Mouse (Mus musculus) liver, postnatal 0 days (tissue): ENCODE measurements at regions not wholly inside any gene's neighbourhood (a gene's known extent, or its start where the extent isn't known, plus 50 kb on each side); places are given as distances from the start of the nearest gene placed in this dataset.

Source experiments
- ATAC-seq: fragments of 200-750 bp; cut with Nextera tagmentation; 2 replicates; pipeline ENCODE4 v1.8.0; 2017; ENCODE audit warnings: mild to moderate bottlenecking, moderate library complexity
- DNase-seq: peaks from one replicate; pipeline ENCODE4 v3.0.0-alpha.2; 2016
- H3K27ac ChIP-seq: fragments of 300-500 bp; sonication (generic); 2 replicates; pipeline ENCODE4 v1.5.1; 2014; ENCODE audit warnings: antibody characterized with exemption, moderate library complexity, mild to moderate bottlenecking, low read depth
- H3K27me3 ChIP-seq: fragments of 300-500 bp; sonication (generic); 2 replicates; pipeline ENCODE4 v1.6.1; 2014; ENCODE audit warnings: low read length, control low read depth, mixed read lengths; ENCODE audit not compliant: insufficient read depth
- H3K36me3 ChIP-seq: fragments of 300-500 bp; sonication (generic); replicated peaks from 2 replicates; pipeline ENCODE4 v1.6.1; 2014; ENCODE audit warnings: mild to moderate bottlenecking, control low read depth, low read length, moderate library complexity, mixed read lengths; ENCODE audit not compliant: insufficient read depth
- H3K4me1 ChIP-seq: fragments of 300-500 bp; sonication (generic); 2 replicates; pipeline ENCODE4 v1.6.1; 2014; ENCODE audit warnings: antibody characterized with exemption, mild to moderate bottlenecking, control low read depth; ENCODE audit not compliant: insufficient read depth
- H3K4me2 ChIP-seq: fragments of 300-500 bp; sonication (generic); 2 replicates; pipeline ENCODE4 v1.6.1; 2014; ENCODE audit warnings: low read depth, mild to moderate bottlenecking, low read length, moderate library complexity, mixed read lengths
- H3K4me3 ChIP-seq: fragments of 300-500 bp; sonication (generic); 2 replicates; pipeline ENCODE4 v1.5.1; 2014; ENCODE audit warnings: low read depth, low read length
- H3K9ac ChIP-seq: fragments of 300-500 bp; sonication (generic); replicated peaks from 2 replicates; pipeline ENCODE4 v1.6.1; 2014; ENCODE audit warnings: mild to moderate bottlenecking, moderate library complexity
- H3K9me3 ChIP-seq: fragments of 300-500 bp; sonication (generic); 2 replicates; pipeline ENCODE4 v1.6.1; 2016; ENCODE audit warnings: mild to moderate bottlenecking, control low read depth, low read length, mixed read lengths
- CTCF ChIP-seq: sonication (generic); IDR thresholded peaks from 2 replicates; pipeline ENCODE4 v1.5.1; 2016; ENCODE audit warnings: antibody characterized with exemption, low read depth
- EP300 ChIP-seq: IDR thresholded peaks from 2 replicates; pipeline ENCODE4 v1.6.1; 2016; ENCODE audit warnings: antibody characterized with exemption, low read depth, mild to moderate bottlenecking
- WGBS: fragments of 180-500 bp; shearing (Covaris S2); extraction: QIAGEN DNeasy Blood & Tissue Kit; methylation state at CpG from one replicate; pipeline ENCODE4 v1.1.7; 2014; ENCODE audit not compliant: insufficient replicate concordance; 5-methylcytosine and 5-hydroxymethylcytosine counted together

DNA sequence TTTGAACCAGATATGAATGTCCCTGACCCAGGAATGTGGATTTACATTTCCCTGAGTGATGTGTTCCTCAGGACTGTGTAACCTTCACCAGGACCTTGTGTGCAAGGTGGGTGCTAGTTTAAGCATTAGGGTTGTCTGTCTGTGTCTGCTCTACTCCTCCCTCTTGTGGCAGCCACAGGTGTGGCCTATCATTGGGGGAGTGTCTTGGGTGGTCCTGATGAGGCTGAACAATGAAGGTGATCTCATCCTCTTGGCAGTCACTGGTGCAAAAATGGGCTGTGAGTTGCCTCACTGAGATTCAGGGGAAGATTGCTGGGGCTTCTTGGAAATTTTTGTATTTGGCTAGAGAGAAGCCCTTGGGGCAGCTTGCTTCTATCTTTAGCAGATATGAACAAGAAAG, 179.4 kb upstream of the Ube2e1 start:
- Histone ChIP-seq H3K9ac (no peak overlapping the region), H3K27me3 (no peaks in the 10 kb centered on the region), H3K4me2 (no peak overlapping the region), H3K9me3 (no peaks in the 10 kb centered on the region), H3K27ac (no peak overlapping the region), H3K4me1 (no peaks in the 10 kb centered on the region), H3K4me3 (no peak overlapping the region), H3K36me3 (no peaks in the 10 kb centered on the region)
- DNase-seq: no peak
- TF ChIP-seq CTCF (peak; percentile 30), EP300 (no peak)
- ATAC-seq: no peak

DNA sequence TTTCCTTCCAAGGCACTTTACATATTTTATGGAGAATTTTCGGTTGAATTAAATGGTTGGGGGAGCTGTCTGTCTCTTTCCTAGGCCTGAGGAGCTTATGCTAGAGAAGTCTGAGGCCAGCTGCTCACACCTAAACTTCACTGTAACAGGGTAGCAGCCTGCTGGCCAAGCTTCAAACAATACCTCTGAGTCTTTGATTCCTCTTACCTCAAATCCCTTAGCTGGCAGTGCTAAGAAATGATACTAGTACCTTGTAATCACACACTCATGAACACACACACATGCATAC, 176.6 kb upstream of the Ube2e1 start:
- ATAC-seq: no peak
- TF ChIP-seq CTCF: no peak
- H3K27me3 ChIP-seq: no peaks in the 10 kb centered on the region
- no peak overlapping the region for H3K27ac ChIP-seq
- no peak overlapping the region for H3K4me2 ChIP-seq
- H3K9ac ChIP-seq: no peak overlapping the region
- no peak for DNase-seq
- no peak overlapping the region for H3K4me3 ChIP-seq
- WGBS: 80% methylated on average over 1 of the region's 1 CpGs
- H3K36me3 ChIP-seq: no peaks in the 10 kb centered on the region
- H3K4me1 ChIP-seq: no peaks in the 10 kb centered on the region
- H3K9me3 ChIP-seq: no peaks in the 10 kb centered on the region

DNA sequence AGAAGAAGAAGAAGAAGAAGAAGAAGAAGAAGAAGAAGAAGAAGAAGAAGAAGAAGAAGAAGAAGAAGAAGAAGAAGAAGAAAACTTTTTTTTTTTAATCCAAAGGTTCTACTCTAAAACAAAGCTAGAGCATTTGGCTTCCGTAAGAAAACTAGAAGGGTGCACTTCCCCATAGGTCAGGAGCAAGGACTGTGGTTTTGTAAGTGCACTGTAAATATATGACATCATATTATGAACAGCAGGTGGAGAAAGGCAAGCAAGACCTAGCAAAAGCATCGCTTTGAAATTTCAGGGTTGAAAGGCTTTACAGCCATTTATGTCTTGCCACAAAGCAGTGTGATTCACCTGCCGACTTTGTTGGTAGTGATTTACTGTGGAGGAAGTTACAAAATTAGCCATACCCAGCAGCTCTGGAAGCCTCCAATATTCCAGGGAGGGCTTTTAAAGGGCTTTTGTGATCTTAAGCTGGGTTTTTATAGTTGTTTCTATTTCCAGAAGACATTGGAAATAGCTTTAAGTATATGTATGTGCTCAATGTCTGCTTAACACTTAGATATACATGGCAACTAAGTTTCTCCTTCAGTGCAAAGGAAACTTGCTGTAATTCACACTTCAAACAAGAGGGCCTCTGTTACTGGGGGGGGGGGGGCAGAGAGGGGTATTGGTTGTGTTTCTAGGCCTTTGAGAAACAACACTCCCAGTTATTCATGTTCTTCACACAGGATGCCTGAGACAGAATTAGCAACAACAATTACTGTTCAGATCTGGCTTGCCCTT, 176.1 kb upstream of the Ube2e1 start:
- Histone ChIP-seq H3K4me2 (no peak overlapping the region), H3K27me3 (no peaks in the 10 kb centered on the region), H3K4me3 (no peak overlapping the region), H3K36me3 (no peaks in the 10 kb centered on the region), H3K9ac (no peak overlapping the region), H3K27ac (no peak overlapping the region), H3K4me1 (no peaks in the 10 kb centered on the region), H3K9me3 (no peaks in the 10 kb centered on the region)
- TF ChIP-seq EP300 (no peak), CTCF (no peak)
- ATAC-seq (no peak), DNase-seq (no peak)
- 32% methylated on average over 3 of the region's 3 CpGs for WGBS

DNA sequence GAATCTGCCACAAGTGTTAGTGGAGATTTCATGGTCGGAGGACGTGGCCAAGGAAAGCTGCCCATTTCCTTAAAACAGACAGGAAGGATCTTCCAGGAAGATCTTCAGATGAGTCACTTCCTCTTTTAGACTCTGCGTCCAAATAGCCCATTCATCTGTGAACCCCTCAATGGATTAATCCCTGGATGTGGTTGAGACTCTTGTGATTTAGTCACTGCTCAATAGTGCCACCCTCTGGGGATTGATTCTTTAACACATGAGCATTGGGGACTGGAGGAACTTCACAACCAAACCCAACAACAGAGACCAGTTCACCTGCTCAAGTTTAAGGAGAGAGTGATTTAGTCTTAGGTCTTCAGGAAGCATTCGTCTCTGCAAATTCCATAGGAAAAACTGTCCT, 174.5 kb upstream of the Ube2e1 start:
- Histone ChIP-seq H3K9me3 (no peaks in the 10 kb centered on the region), H3K4me2 (no peak overlapping the region), H3K4me1 (no peaks in the 10 kb centered on the region), H3K27me3 (no peaks in the 10 kb centered on the region), H3K4me3 (no peak overlapping the region), H3K36me3 (no peaks in the 10 kb centered on the region), H3K27ac (no peak overlapping the region), H3K9ac (no peak overlapping the region)
- ATAC-seq (no peak), DNase-seq (no peak)
- WGBS: 45% methylated on average over 4 of the region's 4 CpGs
- TF ChIP-seq EP300 (no peak), CTCF (peak; percentile 52)

DNA sequence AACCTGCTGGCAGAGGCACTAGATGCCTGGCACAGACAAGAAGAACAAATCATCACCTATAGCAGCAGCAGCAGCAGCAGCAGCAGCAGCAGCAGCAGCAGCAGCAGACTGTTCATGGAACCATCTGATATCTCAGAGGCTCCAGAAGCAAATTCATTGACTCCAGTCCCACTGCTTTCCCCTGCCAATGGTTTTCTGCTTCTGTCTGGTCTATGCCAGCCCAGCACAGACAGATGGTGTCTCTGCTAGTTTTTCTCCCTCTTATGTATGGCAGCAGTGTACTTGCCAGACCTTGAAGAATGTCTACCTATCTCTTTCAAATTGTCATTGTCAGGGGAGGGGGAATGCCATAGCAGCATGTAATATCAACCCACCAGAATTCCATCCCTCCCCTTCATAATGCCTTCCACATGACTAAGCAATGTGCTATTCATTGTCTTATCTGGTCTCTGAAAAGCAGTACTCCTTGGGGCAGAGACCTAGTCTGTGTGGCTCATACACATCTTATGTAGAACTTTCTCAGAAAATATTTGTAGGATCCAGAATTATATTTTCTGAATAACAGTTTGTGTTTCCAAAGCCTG, 168.7 kb upstream of the Ube2e1 start:
- Histone ChIP-seq H3K4me1 (no peaks in the 10 kb centered on the region), H3K4me3 (no peak overlapping the region), H3K27me3 (no peaks in the 10 kb centered on the region), H3K36me3 (no peaks in the 10 kb centered on the region), H3K27ac (no peak overlapping the region), H3K4me2 (no peak overlapping the region), H3K9me3 (no peaks in the 10 kb centered on the region), H3K9ac (no peak overlapping the region)
- ATAC-seq: no peak
- TF ChIP-seq CTCF (no peak), EP300 (no peak)
- DNase-seq: no peak

DNA sequence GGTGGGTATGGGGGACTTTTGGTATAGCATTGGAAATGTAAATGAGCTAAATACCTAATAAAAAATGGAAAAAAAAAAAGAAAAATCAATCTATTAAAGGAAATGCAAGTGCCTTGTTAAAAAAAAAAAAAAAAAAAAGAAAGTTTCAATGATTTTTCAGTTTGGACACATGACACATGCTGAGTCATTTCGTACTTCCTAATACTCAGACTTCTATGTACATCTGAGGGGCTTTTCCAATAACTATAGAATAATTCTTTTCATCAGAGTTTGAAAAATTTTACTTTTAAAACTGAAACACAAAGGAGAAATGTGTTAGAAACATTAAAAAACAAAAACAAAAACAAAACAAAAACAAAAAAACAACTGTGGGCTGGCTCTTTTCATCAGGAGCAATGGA, 162.4 kb upstream of the Ube2e1 start:
- Histone ChIP-seq H3K27me3 (no peaks in the 10 kb centered on the region), H3K27ac (no peak overlapping the region), H3K36me3 (no peaks in the 10 kb centered on the region), H3K9ac (no peak overlapping the region), H3K9me3 (no peaks in the 10 kb centered on the region), H3K4me1 (no peaks in the 10 kb centered on the region), H3K4me2 (no peak overlapping the region), H3K4me3 (no peak overlapping the region)
- DNase-seq (no peak), ATAC-seq (no peak)
- TF ChIP-seq CTCF (no peak), EP300 (no peak)
- WGBS: 56% methylated on average over 1 of the region's 1 CpGs
